Mouse (Mus musculus) olfactory bulb, adult 2 months (tissue): ENCODE data around the gene Camkmt. TPM values are rescaled to one million over a fixed set of nuclear protein-coding genes. Genes with fewer than 3 reads are reported as not detected.

Experiments
- H3K27ac ChIP-seq: fragments of 200-500 bp; 2 replicates; pipeline ENCODE4 v1.5.1; 2012; ENCODE audit warnings: low read depth, low read length; ENCODE audit not compliant: insufficient read depth
- H3K4me1 ChIP-seq: fragments of 200-500 bp; 2 replicates; pipeline ENCODE4 v1.6.1; 2012; ENCODE audit warnings: low read length; ENCODE audit not compliant: control insufficient read depth, insufficient read depth
- H3K4me3 ChIP-seq: fragments of 200-500 bp; 2 replicates; pipeline ENCODE4 v1.5.1; 2012; ENCODE audit warnings: mild to moderate bottlenecking, low read depth, low read length, moderate library complexity; ENCODE audit not compliant: insufficient read depth
- CTCF ChIP-seq: fragments of 200-500 bp; IDR thresholded peaks from 2 replicates; pipeline ENCODE4 v1.5.1; 2012; ENCODE audit warnings: low read depth, mild to moderate bottlenecking, low read length, moderate library complexity; ENCODE audit not compliant: insufficient read depth
- POLR2A ChIP-seq: fragments of 200-500 bp; IDR thresholded peaks from 2 replicates; pipeline ENCODE4 v1.6.1; 2012; ENCODE audit warnings: mild to moderate bottlenecking, low read depth, low read length, moderate library complexity; ENCODE audit not compliant: insufficient read depth
- WGBS: fragments of 180-500 bp; shearing (Covaris S2); methylation state at CpG from one replicate; pipeline ENCODE4 v1.1.7; 2018; 5-methylcytosine and 5-hydroxymethylcytosine counted together
- polyA plus RNA-seq: library from polyadenylated mRNA; stranded (reverse); fragments of >200 nt; gene quantifications from 2 replicates; pipeline ENCODE4 v1.2.4, GENCODE M21; 2012; ENCODE audit warnings: low replicate concordance; ENCODE audit not compliant: missing spikeins, insufficient read depth, insufficient read length

The Camkmt gene
- polyA plus RNA-seq, 1 experiment: not detected

- TF ChIP-seq POLR2A: no peak
- no peak for TF ChIP-seq CTCF
- Histone ChIP-seq H3K27ac (no peak overlapping the region), H3K4me3 (no peak overlapping the region), H3K4me1 (peaks cover 3% of the 10 kb centered on the region; the same call in 1 of the 2 replicates)
- WGBS: 90% methylated on average over 7 of the region's 7 CpGs
Observed at GRCm38 (mm10) chr17:85063560-85063959, 26.8 kb upstream of the Camkmt start.

DNA sequence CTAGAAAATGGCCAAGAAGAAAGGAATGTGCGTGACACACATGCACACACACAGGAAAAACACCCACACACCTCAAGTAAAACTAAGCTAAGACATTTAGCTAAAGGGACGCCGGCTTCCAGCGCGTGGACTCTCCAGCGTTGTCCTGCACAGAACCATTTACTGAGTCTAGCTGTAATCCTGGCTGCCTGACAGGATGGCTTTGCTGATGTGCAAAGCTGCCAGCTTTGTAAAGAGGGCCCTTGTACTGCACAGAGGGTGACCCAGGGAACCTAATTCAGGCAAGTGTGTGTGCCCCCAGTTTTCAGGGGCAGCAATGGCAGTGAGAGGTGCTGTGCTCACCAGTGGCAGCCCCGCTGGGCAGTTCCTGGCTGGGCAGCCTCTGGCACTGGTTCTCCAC, 23.0 kb upstream of the Camkmt start:
- Histone ChIP-seq H3K27ac (no peak overlapping the region), H3K4me1 (peaks cover 5% of the 10 kb centered on the region), H3K4me3 (no peak overlapping the region)
- no peak for TF ChIP-seq CTCF
- no peak for TF ChIP-seq POLR2A
- WGBS: 53% methylated on average over 7 of the region's 7 CpGs

DNA sequence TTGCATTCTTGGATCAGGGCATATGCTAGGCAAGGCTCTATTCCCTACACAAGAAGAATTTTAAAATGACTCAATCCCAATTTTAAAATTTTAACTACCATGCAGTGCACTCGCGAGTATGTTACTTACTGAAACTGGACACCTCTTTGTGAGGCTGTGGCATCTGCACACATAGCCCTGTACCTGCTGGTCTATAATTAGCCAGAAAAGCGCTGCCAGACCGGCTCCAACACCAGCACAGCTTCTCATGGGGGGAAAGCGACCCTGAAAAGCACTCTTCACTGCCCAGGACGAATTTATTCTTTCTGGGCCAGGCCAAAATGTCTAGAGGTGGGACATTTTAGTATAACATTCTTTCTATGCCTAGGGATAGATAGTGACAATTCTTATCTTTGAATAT, 19.7 kb upstream of the Camkmt start:
- TF ChIP-seq CTCF: no peak
- no peak for TF ChIP-seq POLR2A
- H3K4me3 ChIP-seq: no peak overlapping the region
- peaks cover 18% of the 10 kb centered on the region for H3K4me1 ChIP-seq
- H3K27ac ChIP-seq: no peak overlapping the region
- WGBS: 86% methylated on average over 6 of the region's 6 CpGs

GRCm38 (mm10) chr17:85071088-85071775, 19.1 kb upstream of the Camkmt start:
- Histone ChIP-seq H3K4me3 (no peak overlapping the region), H3K27ac (no peak overlapping the region), H3K4me1 (peaks cover 18% of the 10 kb centered on the region)
- TF ChIP-seq CTCF: no peak
- no peak for TF ChIP-seq POLR2A
- 90% methylated on average over 8 of the region's 8 CpGs for WGBS

DNA sequence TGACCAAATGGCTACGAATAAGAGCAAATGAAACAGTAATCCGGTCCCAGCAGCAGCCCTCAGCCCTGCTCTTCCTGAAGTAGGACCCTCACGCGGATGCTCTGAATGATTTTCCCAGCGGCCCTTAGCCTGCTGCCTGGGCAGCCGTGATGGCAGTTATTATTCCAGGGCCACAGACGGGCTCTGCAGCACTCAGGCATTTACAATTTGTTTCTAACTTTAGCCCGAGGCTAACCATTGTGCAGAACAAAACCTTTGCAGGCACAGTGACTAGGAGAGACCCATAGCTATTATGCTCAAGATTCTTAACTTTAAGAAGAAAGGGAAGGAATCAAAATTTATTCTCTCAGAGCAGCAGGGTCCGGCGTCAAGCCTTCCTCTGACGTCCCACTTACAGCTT, 18.0 kb upstream of the Camkmt start:
- 31% methylated on average over 11 of the region's 11 CpGs for whole genome bisulfite sequencing
- Histone ChIP-seq H3K4me1 (peaks cover 16% of the 10 kb centered on the region), H3K4me3 (no peak overlapping the region), H3K27ac (0 out of 2 replicates have a peak overlapping the region, but pooled peaks have one; percentile 67)
- TF ChIP-seq POLR2A (no peak), CTCF (no peak)

DNA sequence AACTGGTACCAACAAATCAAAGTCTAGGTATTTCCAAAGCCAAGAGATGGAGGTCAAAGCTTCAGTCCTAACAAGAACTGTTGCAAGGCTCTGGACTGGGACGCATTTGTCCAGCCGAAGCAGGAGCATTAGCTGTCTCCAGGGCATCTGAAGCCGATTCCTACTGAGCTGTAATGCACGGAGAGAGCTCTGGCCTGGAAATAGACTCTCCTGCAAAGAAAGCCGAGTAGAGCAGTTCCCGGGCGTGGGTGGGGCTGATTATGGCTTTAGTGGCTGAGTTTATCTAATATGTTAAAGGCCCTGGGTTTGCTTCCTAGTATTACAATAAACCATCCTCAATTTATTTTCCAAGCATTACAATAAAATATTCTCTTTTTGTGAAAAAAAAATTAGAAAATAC, 17.1 kb upstream of the Camkmt start:
- 24% methylated on average over 7 of the region's 7 CpGs for WGBS
- no peak for TF ChIP-seq POLR2A
- TF ChIP-seq CTCF: no peak
- Histone ChIP-seq H3K27ac (peak overlapping the region; percentile 67; the same call in 1 of the 2 replicates), H3K4me3 (no peak overlapping the region), H3K4me1 (peaks cover 15% of the 10 kb centered on the region)

DNA sequence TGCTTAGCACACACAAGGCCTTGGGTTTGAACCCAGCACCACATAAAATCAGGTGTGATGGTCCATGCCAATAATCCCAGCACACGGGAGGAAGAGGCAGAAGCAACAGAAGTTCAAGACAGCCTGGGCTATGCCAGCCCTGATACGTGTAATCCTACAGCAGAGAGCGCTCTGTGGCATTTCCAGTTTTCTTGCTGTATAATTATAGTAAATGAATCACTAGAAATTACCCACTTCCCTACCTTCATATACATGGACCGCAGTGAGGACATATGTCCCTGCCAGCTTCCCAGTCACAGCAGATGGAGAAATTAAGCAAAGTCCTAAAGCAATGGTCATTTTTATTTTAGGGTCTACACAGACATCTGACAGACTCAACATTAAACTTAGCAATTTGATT, 16.3 kb upstream of the Camkmt start:
- H3K4me1 ChIP-seq: peaks cover 15% of the 10 kb centered on the region
- H3K4me3 ChIP-seq: no peak overlapping the region
- no peak overlapping the region for H3K27ac ChIP-seq
- WGBS: 41% methylated on average over 4 of the region's 4 CpGs
- TF ChIP-seq POLR2A: no peak
- no peak for TF ChIP-seq CTCF

- 66% methylated on average over 3 of the region's 3 CpGs for WGBS
- peaks cover 5% of the 10 kb centered on the region; the same call in 1 of the 2 replicates for H3K4me1 ChIP-seq
- H3K27ac ChIP-seq: no peak overlapping the region
- TF ChIP-seq CTCF (no peak), POLR2A (no peak)
- no peak overlapping the region for H3K4me3 ChIP-seq
Observed at GRCm38 (mm10) chr17:85079276-85079675, 11.1 kb upstream of the Camkmt start.

DNA sequence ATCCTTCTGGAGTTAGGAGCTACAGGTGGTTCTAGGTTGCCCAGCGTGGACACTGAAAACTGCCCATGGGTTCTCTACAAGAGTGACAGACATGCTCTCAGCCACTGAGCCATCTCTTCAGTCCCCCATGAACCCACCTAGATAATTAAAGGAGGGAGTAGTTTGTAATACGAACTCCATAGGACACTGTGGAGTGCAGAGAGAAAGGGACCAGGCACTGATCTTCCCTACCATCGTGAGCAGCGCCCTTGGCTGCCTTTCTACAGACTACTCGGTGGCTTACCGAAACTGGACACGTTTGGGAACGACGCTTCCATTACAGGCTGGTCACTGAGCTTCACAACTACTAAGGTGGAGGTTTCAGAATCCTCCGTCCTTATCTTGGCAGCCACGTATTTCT, 9.6 kb upstream of the Camkmt start:
- no peak for TF ChIP-seq POLR2A
- no peak for TF ChIP-seq CTCF
- WGBS: 94% methylated on average over 11 of the region's 11 CpGs
- Histone ChIP-seq H3K4me1 (no peaks in the 10 kb centered on the region), H3K4me3 (no peak overlapping the region), H3K27ac (no peak overlapping the region)

DNA sequence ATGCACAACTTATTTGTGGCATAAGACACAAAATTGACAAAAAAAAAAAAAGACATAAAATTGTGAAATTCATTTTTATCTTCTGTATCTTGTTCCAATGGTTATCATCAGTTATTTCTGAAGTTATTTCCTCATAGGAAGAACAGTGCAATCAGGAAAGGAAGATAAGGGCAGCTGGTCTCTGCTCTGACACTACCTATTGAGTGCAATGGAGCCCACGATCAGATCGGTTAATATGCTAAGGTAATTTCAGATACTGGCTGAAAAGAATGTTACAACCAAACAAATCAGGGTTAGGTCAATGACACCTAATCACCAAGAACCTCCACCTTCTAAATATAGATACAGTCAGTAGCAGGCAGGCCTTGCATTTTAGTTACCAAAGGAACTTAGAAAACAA, 5.0 kb upstream of the Camkmt start:
- no peak for TF ChIP-seq POLR2A
- no peak for TF ChIP-seq CTCF
- WGBS: 95% methylated on average over 2 of the region's 2 CpGs
- no peak overlapping the region for H3K27ac ChIP-seq

More for the DNA sequence above, 5.0 kb upstream of the Camkmt start:
- Histone ChIP-seq H3K4me3 (no peak overlapping the region), H3K4me1 (peaks cover 10% of the 10 kb centered on the region)
